Mouse (Mus musculus): ENCODE data around the gene Flvcr2. TPM values are rescaled to one million over a fixed set of nuclear protein-coding genes. Genes with fewer than 3 reads are reported as not detected.

Gene Flvcr2
- 1.0 and 1.6 TPM in 2 replicates for polyA plus RNA-seq (2015; fragmentation: Nextera tagmentation; extraction: Ambion mirVana)

DNA sequence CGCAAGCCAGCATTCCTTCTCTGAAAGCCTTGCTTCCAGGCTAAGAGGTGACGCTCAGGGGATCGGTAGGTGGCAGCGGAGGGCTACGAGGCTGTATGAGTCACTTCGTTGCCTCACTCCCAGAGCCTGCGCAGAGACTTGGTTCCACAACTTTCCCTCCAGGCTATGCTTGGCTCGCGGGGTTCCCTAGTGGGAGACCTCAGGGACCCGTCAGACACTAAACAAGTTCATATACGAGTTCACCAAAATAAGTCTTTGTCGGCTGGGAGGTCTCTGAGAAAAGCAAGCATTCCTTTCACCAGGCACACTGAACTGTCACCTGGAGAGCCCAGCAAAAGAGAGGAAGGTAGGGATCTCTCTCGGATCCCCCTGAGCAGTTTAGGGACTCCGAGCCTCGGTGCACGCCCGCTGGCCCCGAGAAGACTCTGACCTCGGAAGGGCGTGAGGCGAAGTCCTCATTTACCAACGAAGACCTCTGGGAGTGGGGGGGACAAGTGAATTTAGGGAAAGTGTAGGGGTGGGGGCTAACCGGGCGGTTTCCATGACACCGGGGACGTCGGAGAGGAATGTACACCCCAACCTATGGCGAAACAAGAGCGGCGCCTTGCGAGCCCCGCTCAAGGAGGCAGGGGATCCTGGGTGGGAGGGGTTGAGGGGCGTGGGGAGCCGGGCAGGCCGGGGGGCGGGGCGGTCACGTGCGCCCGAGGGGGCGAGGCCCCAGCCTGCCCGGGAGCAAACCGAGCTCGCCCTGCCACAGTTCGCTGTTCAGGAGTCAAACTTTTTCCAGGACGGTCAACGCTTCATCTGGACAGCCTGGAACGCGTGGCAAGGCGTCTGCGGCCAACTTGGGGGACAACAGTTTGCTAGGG lies at the start of gene Flvcr2:
Gene Flvcr2, plus strand, starts transcription at position 713 of the 869 bp plus-strand sequence.

DNA sequence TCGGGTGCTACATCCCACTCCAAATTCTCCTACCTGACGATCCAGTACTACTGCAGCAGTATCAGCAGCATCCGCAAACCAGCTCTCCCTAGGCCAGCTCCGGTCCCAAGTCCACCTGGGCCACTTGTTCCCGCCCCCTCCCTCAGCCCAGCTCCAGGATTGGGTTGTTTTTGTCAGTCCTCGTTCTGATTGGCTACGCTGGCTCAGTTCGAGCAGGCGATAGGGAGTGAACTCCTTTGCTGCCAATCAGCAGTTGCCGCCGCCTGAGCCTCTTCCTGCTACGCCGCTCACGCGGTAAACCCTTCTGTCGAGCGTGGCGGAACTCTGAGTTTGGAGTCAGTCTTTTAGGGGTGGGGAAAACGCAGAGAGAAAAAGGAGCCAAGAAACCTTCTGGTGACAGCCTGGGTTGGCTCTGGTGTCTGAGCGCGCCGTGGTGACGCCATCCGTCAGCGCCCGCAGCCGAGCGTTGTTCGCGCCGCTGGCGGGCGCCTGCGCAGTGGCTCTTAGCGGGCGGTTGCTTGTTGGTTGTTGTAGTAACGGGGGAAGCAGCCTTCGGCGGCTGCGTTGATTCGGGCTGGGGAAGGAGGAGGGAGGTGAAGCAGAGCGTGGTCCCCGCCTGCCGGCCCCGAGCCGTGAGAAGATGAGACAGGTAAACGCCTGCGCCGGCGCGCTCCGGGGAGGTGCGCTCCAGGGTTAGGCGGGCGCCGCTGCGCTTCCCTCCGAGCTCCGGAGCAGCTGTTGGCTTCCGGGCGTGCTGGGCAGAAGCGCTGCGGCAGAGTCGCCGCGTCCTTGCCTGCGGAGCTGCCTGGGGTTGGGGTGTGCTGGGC lies 78.3 kb downstream of the Flvcr2 start, which contains the start of the genes Erg28 and Ttll5:
Gene Erg28, minus strand, starts transcription at position 113 of the 827 bp plus-strand sequence.
Gene Ttll5, plus strand, starts transcription at position 222 of the 827 bp plus-strand sequence.

Small RNA genes lying within 50 kb of the gene (microRNA-seq; reads per million reads assigned to microRNA genes)
- 0 reads per million in 2 experiments for gene Gm47285

Other genes with a start within 250 kb of the Flvcr2 start
- gene Jdp2, start 147.5 kb upstream of the Flvcr2 start, polyA plus RNA-seq (2015; fragmentation: Nextera tagmentation; extraction: Ambion mirVana): 0.69 and 0.87 TPM in 2 replicates
- gene Batf, start 59.9 kb upstream of the Flvcr2 start, polyA plus RNA-seq (2015; fragmentation: Nextera tagmentation; extraction: Ambion mirVana): 1.2 and 1.4 TPM in 2 replicates
- gene Erg28, start 78.0 kb downstream of the Flvcr2 start, polyA plus RNA-seq (2015; fragmentation: Nextera tagmentation; extraction: Ambion mirVana): 26.0 and 32.9 TPM in 2 replicates
- 5.2 and 5.3 TPM in 2 replicates for gene Ttll5, start 78.1 kb downstream of the Flvcr2 start, polyA plus RNA-seq (2015; fragmentation: Nextera tagmentation; extraction: Ambion mirVana)